Mouse (Mus musculus) left cerebral cortex, postnatal 36 days (tissue): ENCODE measurements around the gene Tmem72. TPM values are rescaled to one million over a fixed set of nuclear protein-coding genes. Genes with fewer than 3 reads are reported as not detected.

ENCODE experiments used
- DNase-seq, 2 experiments: peaks; one replicate each; pipeline ENCODE4 v3.0.0; 2021 to 2022; ENCODE audit warnings: low spot score in 2 of 2, mixed read lengths in 1 of 2
- intact Hi-C: fragments of 180-260 bp; cut with DNase I; formaldehyde crosslinking; loops from one replicate; pipeline ENCODE4 v1.15.1; 2025
- total RNA-seq, 2 experiments: library from RNA; stranded (reverse); gene quantifications; 2 replicates each; pipeline ENCODE4 v1.2.3; 2021

Tmem72 gene
- total RNA-seq, 2 experiments from 2014 or later: 0.10 to 0.20 TPM

- intact Hi-C loops: no loop called here
Observed at GRCm38 (mm10) chr6:116694346-116694745, 22.4 kb downstream of the Tmem72 start.

GRCm38 (mm10) chr6:116693639-116694038 is 23.1 kb downstream of the Tmem72 start:
- intact Hi-C loops: no loop called here
- no peak for DNase-seq

More at GRCm38 (mm10) chr6:116694346-116694745, 22.4 kb downstream of the Tmem72 start:
- DNase-seq: no peak

- no peak for DNase-seq
- intact Hi-C loops: no loop called here
Observed at GRCm38 (mm10) chr6:116682317-116682716, 34.4 kb downstream of the Tmem72 start.

- intact Hi-C loops: no loop called here
- DNase-seq: no peak
Observed at GRCm38 (mm10) chr6:116679563-116680288, 37.0 kb downstream of the Tmem72 start.

- no peak for DNase-seq
- intact Hi-C loops: no loop called here
Observed at GRCm38 (mm10) chr6:116677321-116677720, 39.4 kb downstream of the Tmem72 start.

- DNase-seq: no peak
- intact Hi-C loops: no loop called here
Observed at GRCm38 (mm10) chr6:116676355-116676913, 40.3 kb downstream of the Tmem72 start.

GRCm38 (mm10) chr6:116674283-116674886 is 42.3 kb downstream of the Tmem72 start:
- intact Hi-C loops: no loop called here
- DNase-seq: no peak

GRCm38 (mm10) chr6:116673471-116674282 is 43.0 kb downstream of the Tmem72 start, which contains the start of gene Rassf4:
TSS of gene Rassf4 (minus strand) at chr6:116673952.
- DNase-seq: peak; percentile 66 to 71
- intact Hi-C loops: no loop called here

- intact Hi-C loops: no loop called here
Observed at GRCm38 (mm10) chr6:116672349-116672748, 44.4 kb downstream of the Tmem72 start.

GRCm38 (mm10) chr6:116671768-116672167 is 44.9 kb downstream of the Tmem72 start:
- DNase-seq: no peak
- intact Hi-C loops: no loop called here

More at GRCm38 (mm10) chr6:116672349-116672748, 44.4 kb downstream of the Tmem72 start:
- DNase-seq: no peak

- intact Hi-C loops: no loop called here
- DNase-seq: no peak
Observed at GRCm38 (mm10) chr6:116671031-116671430, 45.7 kb downstream of the Tmem72 start.

GRCm38 (mm10) chr6:116670144-116670543 is 46.6 kb downstream of the Tmem72 start:
- intact Hi-C loops: no loop called here

GRCm38 (mm10) chr6:116668682-116669470 is 47.8 kb downstream of the Tmem72 start:
- intact Hi-C loops: no loop called here

More at GRCm38 (mm10) chr6:116670144-116670543, 46.6 kb downstream of the Tmem72 start:
- no peak for DNase-seq

GRCm38 (mm10) chr6:116667382-116667781 is 49.3 kb downstream of the Tmem72 start:
- DNase-seq: no peak
- intact Hi-C loops: no loop called here

More at GRCm38 (mm10) chr6:116668682-116669470, 47.8 kb downstream of the Tmem72 start:
- no peak for DNase-seq

GRCm38 (mm10) chr6:116666892-116667291 is 49.8 kb downstream of the Tmem72 start:
- DNase-seq: no peak
- intact Hi-C loops: no loop called here

- DNase-seq: no peak
- intact Hi-C loops: no loop called here
Observed at GRCm38 (mm10) chr6:116666085-116666750, 50.5 kb downstream of the Tmem72 start.

- intact Hi-C loops: no loop called here
- DNase-seq: no peak
Observed at GRCm38 (mm10) chr6:116664830-116665229, 51.9 kb downstream of the Tmem72 start.

- DNase-seq: no peak
- intact Hi-C loops: no loop called here
Observed at GRCm38 (mm10) chr6:116664031-116664430, 52.7 kb downstream of the Tmem72 start.

GRCm38 (mm10) chr6:116663364-116663763 is 53.3 kb downstream of the Tmem72 start:
- DNase-seq: no peak
- intact Hi-C loops: no loop called here
